In the genomic region with DNA sequence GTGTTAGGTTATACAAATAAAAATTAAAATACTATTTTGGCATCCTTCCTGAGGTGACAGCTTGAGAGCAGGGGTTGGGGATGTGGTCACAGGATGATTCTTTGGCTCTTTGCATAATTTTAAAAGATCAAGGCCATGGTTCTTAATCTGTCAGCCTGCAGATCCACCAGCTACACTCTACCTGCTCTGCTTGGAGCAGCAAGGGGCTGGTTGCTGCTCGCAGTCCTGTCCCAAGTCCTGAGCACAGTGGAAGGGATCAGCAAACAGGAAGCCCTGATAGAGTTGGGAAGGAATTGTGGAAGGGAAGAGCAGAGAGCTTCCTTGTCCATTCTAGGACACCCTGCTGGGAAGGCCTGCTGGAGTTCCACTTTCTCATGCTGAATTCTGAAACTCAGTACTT, we compare ENCODE assay signal across 12 mouse cellular contexts.
"Had no signal": no experiment of that assay in that cellular context is flagged by ENCODE, and none has a peak within 500 bp of the region (broad histone marks: within the 10 kb centered on the region; RNA-seq: fewer than 3 reads in every experiment).

No protein-coding gene starts in this region.

- DNase-seq: retina, postnatal 1 day; right cerebral cortex, adult 18-20 months; right cerebral cortex, postnatal 14 days; right cerebral cortex, postnatal 25 days; right cerebral cortex, postnatal 4 days; spleen, adult 18-20 months; thymus, adult 18-20 months; thymus, adult 2 months; thymus, postnatal 14 days; thymus, postnatal 25 days; thymus, postnatal 36 days; thymus, postnatal 4 days had no signal
